Mouse (Mus musculus): ENCODE data around the gene Mpo. TPM values are rescaled to one million over a fixed set of nuclear protein-coding genes. Genes with fewer than 3 reads are reported as not detected.
A peak's percentile ranks its signal among the peaks of the same experiment; 100 is the strongest.

The Mpo gene
- polyA plus RNA-seq, 1 experiment from 2014 or later = 6.1 TPM

GRCm38 (mm10) chr11:87756251-87756820 is 37.0 kb upstream of the Mpo start:
- Histone ChIP-seq H3K27me3 (replicated peaks; ENCODE audit: control insufficient read depth, insufficient read depth, low read length) (peaks cover 19% of the 10 kb centered on the region), H3K4me1 (ENCODE audit: control insufficient read depth, insufficient read depth, low read length) (no peaks in the 10 kb centered on the region), H3K9me3 (ENCODE audit: control insufficient read depth, low read length) (no peaks in the 10 kb centered on the region), H3K4me2 (ENCODE audit: low read depth, low read length) (no peak overlapping the region), H3K4me3 (ENCODE audit: low read length) (peak overlapping the region; percentile 23), H3K36me3 (ENCODE audit: control insufficient read depth, insufficient read depth, low read length) (no peaks in the 10 kb centered on the region), H3K27ac (ENCODE audit: low read length) (peak overlapping the region; percentile 25; the same call in 1 of the 2 replicates), H3K9ac (ENCODE audit: low read depth, low read length) (no peak overlapping the region)
- WGBS = 85% methylated on average over 15 of the region's 15 CpGs
- ATAC-seq = no peak

- 0 out of 2 replicates have a peak overlapping the region, but pooled peaks have one; percentile 1 for H3K9ac ChIP-seq (ENCODE audit: low read depth, low read length)
- H3K4me2 ChIP-seq (ENCODE audit: low read depth, low read length) = no peak overlapping the region
- peaks cover 26% of the 10 kb centered on the region for H3K27me3 ChIP-seq (replicated peaks; ENCODE audit: control insufficient read depth, insufficient read depth, low read length)
- H3K4me1 ChIP-seq (ENCODE audit: control insufficient read depth, insufficient read depth, low read length) = no peaks in the 10 kb centered on the region
- ATAC-seq = no peak
- H3K9me3 ChIP-seq (ENCODE audit: control insufficient read depth, low read length) = no peaks in the 10 kb centered on the region
- 86% methylated on average over 25 of the region's 25 CpGs for WGBS
- peak overlapping the region; percentile 6; the same call in 1 of the 2 replicates for H3K4me3 ChIP-seq (ENCODE audit: low read length)
- H3K36me3 ChIP-seq (ENCODE audit: control insufficient read depth, insufficient read depth, low read length) = no peaks in the 10 kb centered on the region
- H3K27ac ChIP-seq (ENCODE audit: low read length) = no peak overlapping the region
Observed at GRCm38 (mm10) chr11:87757001-87757954, 36.1 kb upstream of the Mpo start.

GRCm38 (mm10) chr11:87758161-87758911 is 35.0 kb upstream of the Mpo start:
- no peak overlapping the region for H3K9ac ChIP-seq (ENCODE audit: low read depth, low read length)
- H3K4me2 ChIP-seq (ENCODE audit: low read depth, low read length) = no peak overlapping the region
- WGBS = 78% methylated on average over 7 of the region's 7 CpGs
- H3K4me1 ChIP-seq (ENCODE audit: control insufficient read depth, insufficient read depth, low read length) = no peaks in the 10 kb centered on the region
- H3K27ac ChIP-seq (ENCODE audit: low read length) = no peak overlapping the region
- peaks cover 37% of the 10 kb centered on the region for H3K27me3 ChIP-seq (replicated peaks; ENCODE audit: control insufficient read depth, insufficient read depth, low read length)
- no peaks in the 10 kb centered on the region for H3K9me3 ChIP-seq (ENCODE audit: control insufficient read depth, low read length)
- H3K4me3 ChIP-seq (ENCODE audit: low read length) = no peak overlapping the region
- no peak for ATAC-seq
- H3K36me3 ChIP-seq (ENCODE audit: control insufficient read depth, insufficient read depth, low read length) = no peaks in the 10 kb centered on the region

GRCm38 (mm10) chr11:87758957-87759608 is 34.3 kb upstream of the Mpo start:
- Histone ChIP-seq H3K9me3 (ENCODE audit: control insufficient read depth, low read length) (no peaks in the 10 kb centered on the region), H3K9ac (ENCODE audit: low read depth, low read length) (no peak overlapping the region), H3K27ac (ENCODE audit: low read length) (no peak overlapping the region), H3K4me3 (ENCODE audit: low read length) (no peak overlapping the region), H3K36me3 (ENCODE audit: control insufficient read depth, insufficient read depth, low read length) (no peaks in the 10 kb centered on the region), H3K27me3 (replicated peaks; ENCODE audit: control insufficient read depth, insufficient read depth, low read length) (peaks cover 45% of the 10 kb centered on the region), H3K4me1 (ENCODE audit: control insufficient read depth, insufficient read depth, low read length) (peaks cover 6% of the 10 kb centered on the region; the same call in 1 of the 2 replicates), H3K4me2 (ENCODE audit: low read depth, low read length) (no peak overlapping the region)
- WGBS = 77% methylated on average over 4 of the region's 4 CpGs
- ATAC-seq = no peak

GRCm38 (mm10) chr11:87759609-87760005 is 33.8 kb upstream of the Mpo start:
- H3K36me3 ChIP-seq (ENCODE audit: control insufficient read depth, insufficient read depth, low read length) = no peaks in the 10 kb centered on the region
- no peak overlapping the region for H3K4me3 ChIP-seq (ENCODE audit: low read length)
- ATAC-seq = no peak
- H3K9me3 ChIP-seq (ENCODE audit: control insufficient read depth, low read length) = no peaks in the 10 kb centered on the region
- peaks cover 50% of the 10 kb centered on the region for H3K27me3 ChIP-seq (replicated peaks; ENCODE audit: control insufficient read depth, insufficient read depth, low read length)
- peaks cover 10% of the 10 kb centered on the region for H3K4me1 ChIP-seq (ENCODE audit: control insufficient read depth, insufficient read depth, low read length)
- H3K9ac ChIP-seq (ENCODE audit: low read depth, low read length) = no peak overlapping the region
- no peak overlapping the region for H3K4me2 ChIP-seq (ENCODE audit: low read depth, low read length)
- no peak overlapping the region for H3K27ac ChIP-seq (ENCODE audit: low read length)
- WGBS = 4% methylated on average over 3 of the region's 3 CpGs

- Histone ChIP-seq H3K9ac (ENCODE audit: low read depth, low read length) (peak within 1 kb of the TSS; percentile 15; the same call in 1 of the 2 replicates), H3K27me3 (replicated peaks; ENCODE audit: control insufficient read depth, insufficient read depth, low read length) (peaks cover 56% of the 10 kb centered on the region), H3K27ac (ENCODE audit: low read length) (no peak within 1 kb of the TSS), H3K4me3 (ENCODE audit: low read length) (no peak within 1 kb of the TSS), H3K4me2 (ENCODE audit: low read depth, low read length) (no peak within 1 kb of the TSS), H3K4me1 (ENCODE audit: control insufficient read depth, insufficient read depth, low read length) (peaks cover 11% of the 10 kb centered on the region), H3K36me3 (ENCODE audit: control insufficient read depth, insufficient read depth, low read length) (no peaks in the 10 kb centered on the region), H3K9me3 (ENCODE audit: control insufficient read depth, low read length) (no peaks in the 10 kb centered on the region)
- 8% methylated on average over 23 of the region's 23 CpGs for WGBS
- ATAC-seq = no peak
Observed at GRCm38 (mm10) chr11:87760301-87761081, 32.9 kb upstream of the Mpo start, which contains the start of gene Tspoap1. TSS of gene Tspoap1 (plus strand) at chr11:87760541.

GRCm38 (mm10) chr11:87761181-87761721 is 32.1 kb upstream of the Mpo start:
- Histone ChIP-seq H3K9ac (ENCODE audit: low read depth, low read length) (no peak overlapping the region), H3K27ac (ENCODE audit: low read length) (no peak overlapping the region), H3K4me3 (ENCODE audit: low read length) (no peak overlapping the region), H3K36me3 (ENCODE audit: control insufficient read depth, insufficient read depth, low read length) (no peaks in the 10 kb centered on the region), H3K4me2 (ENCODE audit: low read depth, low read length) (no peak overlapping the region), H3K9me3 (ENCODE audit: control insufficient read depth, low read length) (no peaks in the 10 kb centered on the region), H3K27me3 (replicated peaks; ENCODE audit: control insufficient read depth, insufficient read depth, low read length) (peaks cover 56% of the 10 kb centered on the region), H3K4me1 (ENCODE audit: control insufficient read depth, insufficient read depth, low read length) (peaks cover 11% of the 10 kb centered on the region)
- no peak for ATAC-seq
- 63% methylated on average over 11 of the region's 11 CpGs for WGBS
